Mouse (Mus musculus): Measurements from ENCODE around the gene Zfp810.

The Zfp810 gene

DNA sequence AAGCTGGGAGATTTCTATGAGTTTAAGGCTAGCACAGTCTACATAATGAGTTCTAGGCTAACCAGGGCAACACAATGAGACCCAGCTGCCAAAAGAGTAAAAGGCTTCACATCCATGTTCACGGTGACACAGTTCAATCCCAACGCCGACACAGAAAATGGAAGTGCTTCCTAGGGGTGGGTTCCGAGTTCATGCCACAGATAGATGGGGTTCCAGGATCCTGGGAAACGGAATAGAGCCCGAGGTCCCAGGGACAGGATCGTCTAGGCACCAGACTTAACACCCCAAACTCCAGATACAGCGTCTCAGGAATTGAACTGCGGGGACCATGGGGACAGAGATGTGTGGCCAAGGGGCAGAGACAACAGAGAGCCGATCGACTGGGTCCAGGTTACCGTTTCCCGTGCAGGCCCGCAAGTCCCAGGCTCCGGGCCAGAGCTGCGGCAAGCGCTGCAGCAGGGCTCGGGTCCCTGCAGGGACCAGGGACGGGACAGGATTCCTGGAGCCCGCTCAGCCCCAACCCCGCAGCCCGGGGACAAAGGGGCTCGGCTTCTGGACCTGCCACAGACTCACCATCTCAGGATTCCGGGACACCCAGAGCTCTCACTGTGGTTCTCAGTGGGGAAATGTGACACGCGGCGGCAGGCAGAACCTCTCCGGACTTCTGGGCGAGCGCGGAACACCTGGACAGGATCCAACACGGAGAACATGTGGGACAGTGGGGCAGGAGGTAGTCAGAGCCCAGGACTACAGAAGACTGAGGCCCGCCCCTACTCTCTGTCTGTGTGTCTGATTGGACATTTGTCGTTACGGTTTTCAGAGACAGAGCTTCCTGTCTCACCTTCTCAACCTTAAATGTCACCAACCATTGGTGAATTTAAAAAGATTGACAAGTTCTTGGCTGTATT lies 48.0 kb downstream of the Zfp810 start, which contains the start of gene Zfp599:
Gene Zfp599 (minus strand): TSS at position 712 of the 908 bp plus-strand sequence.
- DNase-seq, result peak; percentile 71

DNA sequence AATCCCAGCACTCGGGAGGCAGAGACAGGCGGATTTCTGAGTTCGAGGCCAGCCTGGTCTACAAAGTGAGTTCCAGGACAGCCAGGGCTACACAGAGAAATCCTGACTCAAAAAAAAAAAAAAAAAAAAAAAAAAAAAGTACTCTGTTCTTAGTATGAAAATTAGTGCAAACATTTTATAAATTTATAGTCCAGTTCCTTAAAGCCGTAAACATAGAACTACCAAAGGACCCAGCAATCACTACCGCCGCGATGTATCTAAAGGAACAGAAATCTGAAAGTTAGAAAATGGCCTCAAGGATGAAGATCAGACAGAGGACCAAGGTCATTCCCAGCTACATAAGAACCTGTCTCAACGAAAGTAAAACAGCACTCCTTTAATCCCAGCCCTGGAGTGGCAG lies 48.7 kb downstream of the Zfp810 start:
- no peak for DNase-seq

DNA sequence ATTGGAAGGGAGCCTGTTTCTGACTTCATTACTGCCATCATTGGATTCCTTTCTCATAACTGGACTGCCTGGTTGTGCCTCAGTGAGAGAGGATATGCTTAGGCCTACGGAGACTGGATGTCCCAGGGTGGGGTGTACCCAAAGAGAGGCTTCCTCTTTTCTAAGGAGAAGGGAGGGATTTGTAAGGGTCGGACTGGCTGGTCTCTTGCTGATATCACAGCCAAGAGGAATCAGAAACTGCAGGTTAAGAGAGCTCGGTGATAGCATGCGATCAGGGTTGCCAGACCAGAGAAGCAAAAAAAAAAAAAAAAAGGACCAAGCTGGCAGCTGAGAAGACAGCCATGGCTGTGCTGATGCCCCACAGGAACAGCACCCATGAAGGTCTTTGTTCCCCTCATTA lies 50.9 kb downstream of the Zfp810 start:
- DNase-seq, result no peak

DNA sequence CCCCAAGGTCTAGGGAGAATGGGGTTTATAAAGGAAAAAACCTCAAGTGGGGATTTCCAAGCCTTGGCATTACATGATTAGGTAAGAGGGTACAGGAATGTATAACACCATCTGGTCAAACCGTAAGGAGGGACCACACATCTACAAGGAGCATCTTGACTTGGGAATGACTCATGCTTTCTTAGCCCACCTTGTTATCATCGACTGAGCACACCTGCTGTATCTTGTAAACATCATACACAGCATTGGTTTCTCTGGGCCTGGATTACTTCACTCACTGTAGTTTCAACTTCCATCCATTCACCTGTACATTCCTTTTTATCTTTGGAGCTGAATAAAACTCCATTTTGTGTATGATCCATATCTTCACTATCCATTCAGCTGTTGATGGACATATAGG lies 63.2 kb downstream of the Zfp810 start:
- DNase-seq, result no peak

DNA sequence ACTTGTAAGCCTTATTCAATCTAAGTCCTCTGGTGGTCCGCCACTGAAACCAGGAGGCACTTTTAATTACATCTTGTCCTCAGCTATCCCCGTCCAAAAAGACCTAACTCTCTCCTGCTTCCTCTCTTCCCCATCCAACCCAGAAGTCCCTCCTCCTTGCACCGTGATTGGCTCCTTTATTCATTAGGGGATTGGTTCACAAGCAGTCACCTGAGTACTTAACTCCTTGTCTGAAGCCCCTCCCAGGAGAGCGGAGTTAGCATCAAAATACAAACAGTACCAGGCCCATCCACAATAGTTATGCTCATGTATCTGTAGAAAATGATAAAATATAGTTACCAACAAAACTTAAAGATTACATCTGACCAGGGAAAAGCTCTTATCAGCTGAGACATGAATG lies 67.4 kb downstream of the Zfp810 start:
- no peak for DNase-seq

DNA sequence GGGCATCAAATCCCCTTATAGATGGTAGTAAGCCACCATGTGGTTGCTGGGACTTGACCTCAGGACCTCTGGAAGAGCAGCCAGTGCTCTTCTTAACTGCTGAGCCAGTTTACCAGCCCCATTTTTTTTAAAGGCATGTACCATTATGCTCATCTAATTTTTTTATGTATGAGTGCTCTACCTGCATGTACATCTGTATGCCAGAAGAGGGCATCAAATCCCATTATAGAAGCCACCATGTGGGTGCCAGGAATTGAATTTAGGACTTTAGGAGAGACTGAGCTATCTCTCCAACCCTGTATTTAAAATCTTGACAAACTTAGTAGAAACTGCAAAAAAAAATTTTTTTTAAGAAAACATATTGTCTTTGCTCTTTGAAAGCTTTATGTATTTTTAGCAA lies 76.9 kb downstream of the Zfp810 start:
- no peak for DNase-seq

DNA sequence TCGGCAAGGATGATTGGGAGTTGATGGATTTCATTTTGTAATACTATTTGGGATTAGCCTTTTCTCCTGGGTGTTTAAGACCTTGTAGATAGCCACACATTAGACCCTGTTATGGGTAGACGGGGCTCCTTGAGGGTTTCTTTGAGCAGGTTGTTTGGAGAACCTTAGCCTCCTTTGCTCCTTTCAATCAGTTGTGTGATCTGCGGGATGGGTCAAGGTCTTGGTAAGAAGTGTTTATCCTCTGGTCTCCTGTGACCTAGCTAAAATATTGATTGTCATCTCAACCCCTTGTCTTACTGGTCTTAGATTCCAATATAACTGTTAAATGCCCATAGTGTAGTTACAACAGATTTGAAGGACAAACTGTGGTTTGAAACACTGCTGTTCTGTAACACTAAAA lies 77.4 kb downstream of the Zfp810 start:
- no peak for DNase-seq

DNA sequence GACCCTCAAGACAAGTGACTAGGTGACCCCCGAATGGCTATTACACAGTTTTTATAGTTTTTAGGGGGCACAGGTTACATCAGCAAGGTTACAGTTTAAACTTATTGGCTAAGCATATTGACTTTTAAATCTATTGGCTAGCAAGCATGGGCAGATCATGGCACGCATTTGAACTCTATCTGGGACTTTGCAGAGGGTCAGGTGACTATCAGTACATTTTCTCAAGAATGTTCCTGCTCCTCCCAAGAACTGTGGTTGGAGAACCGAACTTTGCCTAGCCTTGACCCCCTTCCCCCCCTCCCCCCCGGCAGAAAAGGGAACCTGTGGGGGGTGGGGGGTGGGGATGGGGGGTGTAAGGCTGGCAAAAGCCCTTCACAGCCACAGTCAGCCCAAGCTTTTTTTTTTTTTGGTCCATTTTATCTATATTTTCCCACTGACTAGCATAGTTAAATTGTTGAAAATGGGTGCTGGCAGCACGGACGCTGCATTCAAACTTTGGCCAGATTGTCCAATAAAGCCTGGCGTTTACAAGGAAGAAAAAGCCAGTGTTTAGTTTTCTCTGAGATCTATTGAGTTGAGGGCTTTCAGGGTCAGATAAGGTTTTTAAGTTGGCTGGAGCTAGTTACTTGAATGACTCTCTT lies 77.9 kb downstream of the Zfp810 start:
- DNase-seq, result no peak

DNA sequence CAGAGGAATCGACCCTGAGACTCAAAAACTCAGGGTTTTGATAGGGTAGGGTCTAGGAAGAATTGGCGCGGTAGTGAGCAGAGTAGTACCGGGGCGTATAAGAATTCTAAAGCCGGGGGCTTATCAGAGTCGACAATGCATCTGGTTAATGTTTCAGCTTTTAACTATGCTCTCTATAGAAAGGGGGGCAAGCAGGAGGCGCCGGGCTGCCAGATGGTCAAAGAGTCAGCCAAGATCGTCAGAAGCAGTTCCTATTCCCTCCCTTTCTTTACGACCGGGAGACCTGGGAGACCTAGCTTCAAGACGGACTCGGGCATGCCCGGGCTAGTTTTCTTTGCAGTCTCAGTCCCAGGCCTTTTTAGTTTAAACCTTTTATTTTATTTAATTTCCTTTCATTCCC lies 80.6 kb downstream of the Zfp810 start:
- peak; percentile 57 for DNase-seq
